ENCODE assay signal across 24 mouse cellular contexts in genomic region chr4:13243268-13243667, GRCm38 (mm10).
DNase-seq lines count a peak whose midpoint lies in the region; ATAC-seq and TF ChIP-seq lines count a peak whose summit lies in the region.
"Had no signal": no experiment of that assay in that cellular context is flagged by ENCODE, and none has a peak within 500 bp of the region (broad histone marks: within the 10 kb centered on the region; RNA-seq: fewer than 3 reads in every experiment).

No protein-coding gene starts in this region.

- ATAC-seq in forebrain, postnatal 0 days: no peak
- ATAC-seq in kidney, embryonic 15.5 days (replicated peaks; ENCODE audit: low FRiP score): no peak
- peak; percentile 22 to 32; a peak in 3 of 4 replicates for ATAC-seq in hematopoietic stem cell, adult 5-6 weeks (replicated peaks in 1 of 2; ENCODE audit: insufficient read depth in 1 of 2, low FRiP score in 2 of 2, low TSS enrichment in 1 of 2, low read depth in 1 of 2, poor library complexity in 2 of 2, severe bottlenecking in 2 of 2)
- ATAC-seq in limb, embryonic 14.5 days (ENCODE audit: low FRiP score, low read depth): no peak
- ATAC-seq in forebrain, embryonic 12.5 days (ENCODE audit: low FRiP score): no peak
- no peak for ATAC-seq in forebrain, embryonic 15.5 days (replicated peaks)
- ATAC-seq: activated CD4-positive, CD25-positive, alpha-beta regulatory T cell, adult 4 months; forebrain, embryonic 16.5 days had no signal

- DNase-seq in forebrain, embryonic 10.5 days (ENCODE audit: extremely low spot score, low spot score): no peak
- no peak for DNase-seq in forebrain, postnatal 0 days
- no peak for DNase-seq in kidney, adult 18-20 months
- DNase-seq in limb, embryonic 14.5 days (ENCODE audit: low spot score): no peak
- DNase-seq: adrenal gland, postnatal 10 days; cerebellum, adult 11 months; cerebellum, postnatal 14 days; heart, postnatal 4 days; layer of hippocampus, postnatal 36 days; liver, embryonic 13.5 days; right cerebral cortex, adult 18-20 months; thymus, postnatal 4 days had no signal

- no peak for TF ChIP-seq POLR2A in limb, embryonic 14.5 days (IDR thresholded peaks at IDR 0.05; ENCODE audit: borderline replicate concordance, extremely low read depth, insufficient read depth, insufficient read length)

- 45% methylated on average over 5 of the region's 5 CpGs for WGBS in forebrain, embryonic 10.5 days
- WGBS in forebrain, postnatal 0 days: 45% methylated on average over 5 of the region's 5 CpGs
- WGBS in kidney, embryonic 15.5 days: 61% methylated on average over 5 of the region's 5 CpGs
- 30% methylated on average over 5 of the region's 5 CpGs for WGBS in limb, embryonic 14.5 days
- 43% methylated on average over 5 of the region's 5 CpGs for WGBS in forebrain, embryonic 12.5 days
- 37% methylated on average over 5 of the region's 5 CpGs for WGBS in forebrain, embryonic 15.5 days

- 0 out of 2 replicates have a peak overlapping the region, but pooled peaks have one; percentile 4 for H3K27ac ChIP-seq in forebrain, embryonic 10.5 days
- no peak overlapping the region for H3K27ac ChIP-seq in forebrain, postnatal 0 days (ENCODE audit: low read depth, low read length)
- H3K27ac ChIP-seq in kidney, embryonic 15.5 days: 0 out of 2 replicates have a peak overlapping the region, but pooled peaks have one; percentile 9
- 0 out of 2 replicates have a peak overlapping the region, but pooled peaks have one; percentile 4 for H3K27ac ChIP-seq in limb, embryonic 14.5 days (replicated peaks; ENCODE audit: low read depth, low read length)
- no peak overlapping the region for H3K27ac ChIP-seq in forebrain, embryonic 12.5 days
- H3K27ac ChIP-seq in forebrain, embryonic 15.5 days (replicated peaks): no peak overlapping the region
- H3K27ac ChIP-seq: liver, embryonic 13.5 days; neural tube, embryonic 12.5 days had no signal

- H3K4me1 ChIP-seq in forebrain, embryonic 10.5 days: peaks cover 16% of the 10 kb centered on the region
- H3K4me1 ChIP-seq in forebrain, postnatal 0 days (ENCODE audit: insufficient read depth): no peaks in the 10 kb centered on the region
- H3K4me1 ChIP-seq in kidney, embryonic 15.5 days: peaks cover 5% of the 10 kb centered on the region; the same call in 1 of the 2 replicates
- peaks cover 23% of the 10 kb centered on the region for H3K4me1 ChIP-seq in limb, embryonic 14.5 days (ENCODE audit: control insufficient read depth, insufficient read depth, low read length)
- peaks cover 9% of the 10 kb centered on the region for H3K4me1 ChIP-seq in forebrain, embryonic 12.5 days
- H3K4me1 ChIP-seq in forebrain, embryonic 15.5 days: peaks cover 15% of the 10 kb centered on the region
- H3K4me1 ChIP-seq: liver, embryonic 13.5 days; neural tube, embryonic 12.5 days had no signal

- H3K27me3 ChIP-seq in forebrain, embryonic 10.5 days (ENCODE audit: poor library complexity, severe bottlenecking): no peaks in the 10 kb centered on the region
- no peaks in the 10 kb centered on the region for H3K27me3 ChIP-seq in forebrain, postnatal 0 days (ENCODE audit: insufficient read depth, low read length)
- H3K27me3 ChIP-seq in kidney, embryonic 15.5 days: no peaks in the 10 kb centered on the region
- H3K27me3 ChIP-seq in limb, embryonic 14.5 days (ENCODE audit: control insufficient read depth, insufficient read depth, low read length): no peaks in the 10 kb centered on the region
- H3K27me3 ChIP-seq in forebrain, embryonic 12.5 days: no peaks in the 10 kb centered on the region
- no peaks in the 10 kb centered on the region for H3K27me3 ChIP-seq in forebrain, embryonic 15.5 days
- H3K27me3 ChIP-seq: heart, embryonic 15.5 days; liver, embryonic 13.5 days; lung, embryonic 15.5 days; neural tube, embryonic 12.5 days had no signal

- H3K9me3 ChIP-seq in forebrain, embryonic 10.5 days: no peaks in the 10 kb centered on the region
- no peaks in the 10 kb centered on the region for H3K9me3 ChIP-seq in forebrain, postnatal 0 days (ENCODE audit: low read length)
- no peaks in the 10 kb centered on the region for H3K9me3 ChIP-seq in kidney, embryonic 15.5 days (replicated peaks)
- H3K9me3 ChIP-seq in limb, embryonic 14.5 days (ENCODE audit: control insufficient read depth, low read length): no peaks in the 10 kb centered on the region
- no peaks in the 10 kb centered on the region for H3K9me3 ChIP-seq in forebrain, embryonic 12.5 days
- no peaks in the 10 kb centered on the region for H3K9me3 ChIP-seq in forebrain, embryonic 15.5 days
- H3K9me3 ChIP-seq: G1E; heart, embryonic 15.5 days; liver, embryonic 13.5 days; lung, embryonic 15.5 days; neural tube, embryonic 12.5 days had no signal

- TF ChIP-seq CTCF in forebrain, postnatal 0 days (IDR thresholded peaks at IDR 0.05; ENCODE audit: low read depth): no peak

- H3K36me3 ChIP-seq in forebrain, embryonic 10.5 days (replicated peaks): no peaks in the 10 kb centered on the region
- no peaks in the 10 kb centered on the region for H3K36me3 ChIP-seq in forebrain, postnatal 0 days (ENCODE audit: insufficient read depth)
- no peaks in the 10 kb centered on the region for H3K36me3 ChIP-seq in kidney, embryonic 15.5 days
- no peaks in the 10 kb centered on the region for H3K36me3 ChIP-seq in limb, embryonic 14.5 days (ENCODE audit: control insufficient read depth, insufficient read depth, low read length)
- H3K36me3 ChIP-seq in forebrain, embryonic 12.5 days (replicated peaks): no peaks in the 10 kb centered on the region
- no peaks in the 10 kb centered on the region for H3K36me3 ChIP-seq in forebrain, embryonic 15.5 days
- H3K36me3 ChIP-seq: G1E; heart, embryonic 15.5 days; liver, embryonic 13.5 days; lung, embryonic 15.5 days; neural tube, embryonic 12.5 days had no signal

- H3K9ac ChIP-seq in forebrain, postnatal 0 days: no peak overlapping the region
- H3K9ac ChIP-seq in kidney, embryonic 15.5 days: no peak overlapping the region
- no peak overlapping the region for H3K9ac ChIP-seq in limb, embryonic 14.5 days (ENCODE audit: low read depth, low read length, severe bottlenecking)
- no peak overlapping the region for H3K9ac ChIP-seq in forebrain, embryonic 12.5 days
- H3K9ac ChIP-seq in forebrain, embryonic 15.5 days (replicated peaks): no peak overlapping the region
- H3K9ac ChIP-seq: heart, embryonic 15.5 days; liver, embryonic 13.5 days; lung, embryonic 15.5 days; neural tube, embryonic 12.5 days had no signal

- H3K4me2 ChIP-seq in forebrain, postnatal 0 days (ENCODE audit: low read depth): no peak overlapping the region
- no peak overlapping the region for H3K4me2 ChIP-seq in kidney, embryonic 15.5 days
- H3K4me2 ChIP-seq in limb, embryonic 14.5 days (replicated peaks; ENCODE audit: low read depth, low read length, severe bottlenecking): no peak overlapping the region
- no peak overlapping the region for H3K4me2 ChIP-seq in forebrain, embryonic 12.5 days
- H3K4me2 ChIP-seq in forebrain, embryonic 15.5 days (replicated peaks): no peak overlapping the region
- H3K4me2 ChIP-seq: heart, embryonic 15.5 days; liver, embryonic 13.5 days; lung, embryonic 15.5 days; midbrain, embryonic 11.5 days; neural tube, embryonic 12.5 days had no signal

- no peak overlapping the region for H3K4me3 ChIP-seq in forebrain, embryonic 10.5 days
- no peak overlapping the region for H3K4me3 ChIP-seq in forebrain, postnatal 0 days (ENCODE audit: low read depth, low read length)
- no peak overlapping the region for H3K4me3 ChIP-seq in kidney, embryonic 15.5 days (replicated peaks)
- H3K4me3 ChIP-seq in limb, embryonic 14.5 days (replicated peaks; ENCODE audit: low read length): no peak overlapping the region
- H3K4me3 ChIP-seq in forebrain, embryonic 12.5 days (replicated peaks): no peak overlapping the region
- H3K4me3 ChIP-seq in forebrain, embryonic 15.5 days: no peak overlapping the region
- H3K4me3 ChIP-seq: erythroblast, embryonic 14.5 days; heart, embryonic 15.5 days; liver, embryonic 13.5 days; lung, embryonic 15.5 days; neural tube, embryonic 12.5 days had no signal

Comparison
In these comparisons a context has a peak if more than half of its experiments do, and no peak if none do; other contexts are left out.
1. H3K27ac ChIP-seq: peak in forebrain, embryonic 10.5 days (single experiment), kidney, embryonic 15.5 days (single experiment) and limb, embryonic 14.5 days (single experiment); none in forebrain, postnatal 0 days (single experiment), forebrain, embryonic 12.5 days (single experiment) and forebrain, embryonic 15.5 days (single experiment).
2. ATAC-seq: peak in hematopoietic stem cell, adult 5-6 weeks (2 of 2); none in forebrain, postnatal 0 days (single experiment), kidney, embryonic 15.5 days (single experiment), limb, embryonic 14.5 days (single experiment), forebrain, embryonic 12.5 days (single experiment) and forebrain, embryonic 15.5 days (single experiment).